Mouse (Mus musculus): ENCODE data around the gene Gm20696.

GRCm38 (mm10) chr6:99658586-99658985, 8.0 kb downstream of the Gm20696 start:
- TF ChIP-seq GATA1 (IDR thresholded peaks at IDR 0.05; ENCODE audit: low read length) (no peak), TAL1 (IDR thresholded peaks at IDR 0.05; ENCODE audit: low read length) (no peak)
